Mouse (Mus musculus) T-cell, adult 66 days (primary cell): Measurements from ENCODE around the gene Copz1. TPM values are rescaled to one million over a fixed set of nuclear protein-coding genes. Genes with fewer than 3 reads are reported as not detected.

Experiments used
- total RNA-seq, 2 experiments: library from RNA; stranded (reverse); gene quantifications; 3 replicates in 1 of 2; 4 replicates in 1 of 2; pipeline ENCODE4 v1.2.4; 2023

The Copz1 gene
- total RNA-seq = 10 to 100 TPM; 76.2 to 80.6 TPM

GRCm38 (mm10) chr15:103272419-103273279, at the start of gene Copz1:
TSS of gene Copz1 (plus strand) at chr15:103272714.

GRCm38 (mm10) chr15:103239685-103240159, 32.8 kb upstream of the Copz1 start, which contains the start of gene Cbx5:
TSS of gene Cbx5 (minus strand) at chr15:103239816.

GRCm38 (mm10) chr15:103240160-103241028, 32.1 kb upstream of the Copz1 start, which contains the start of gene Hnrnpa1:
TSS of gene Hnrnpa1 (plus strand) at chr15:103240432.

GRCm38 (mm10) chr15:103257790-103258728, 14.5 kb upstream of the Copz1 start, which contains the start of gene Nfe2:
TSS of gene Nfe2 (minus strand) at chr15:103258403.

GRCm38 (mm10) chr15:103310365-103310910, 37.9 kb downstream of the Copz1 start, which contains the start of gene Gpr84:
TSS of gene Gpr84 (minus strand) at chr15:103310612.

GRCm38 (mm10) chr15:103339961-103340337, 67.4 kb downstream of the Copz1 start, which contains the start of gene Zfp385a:
TSS of gene Zfp385a (minus strand) at chr15:103340093.

Other genes starting within 250 kb of the Copz1 start
- 10 to 100 TPM in 1 of 2 experiments, 1 to 10 TPM in 1; 8.2 to 11.7 TPM for gene Smug1, start 105.6 kb upstream of the Copz1 start, total RNA-seq
- 10 to 100 TPM; 25.8 to 31.2 TPM for gene Cbx5, start 32.9 kb upstream of the Copz1 start, total RNA-seq
- gene Hnrnpa1, start 32.3 kb upstream of the Copz1 start, total RNA-seq = 100 to 1,000 TPM; 523 to 560 TPM
- gene Nfe2, start 14.3 kb upstream of the Copz1 start, total RNA-seq = 1 to 10 TPM; 2.3 to 2.9 TPM
- not detected for gene Gpr84, start 37.9 kb downstream of the Copz1 start, total RNA-seq
- 1 to 10 TPM; 1.1 to 2.3 TPM for gene Zfp385a, start 67.4 kb downstream of the Copz1 start, total RNA-seq
- gene Itga5, start 94.0 kb downstream of the Copz1 start, total RNA-seq = 1 to 10 TPM; 2.9 to 3.7 TPM
- not detected for gene Gtsf1, start 157.8 kb downstream of the Copz1 start, total RNA-seq
- not detected for gene Gtsf2, start 175.8 kb downstream of the Copz1 start, total RNA-seq
- gene Nckap1l, start 181.1 kb downstream of the Copz1 start, total RNA-seq = 100 to 1,000 TPM; 140 to 147 TPM
- gene Pde1b, start 230.3 kb downstream of the Copz1 start, total RNA-seq = 10 to 100 TPM; 26.1 to 45.0 TPM